Mouse (Mus musculus): ENCODE data around the gene Chpf. TPM values are rescaled to one million over a fixed set of nuclear protein-coding genes. Genes with fewer than 3 reads are reported as not detected.

Gene Chpf
- 20.8 TPM for total RNA-seq (2023)

DNA sequence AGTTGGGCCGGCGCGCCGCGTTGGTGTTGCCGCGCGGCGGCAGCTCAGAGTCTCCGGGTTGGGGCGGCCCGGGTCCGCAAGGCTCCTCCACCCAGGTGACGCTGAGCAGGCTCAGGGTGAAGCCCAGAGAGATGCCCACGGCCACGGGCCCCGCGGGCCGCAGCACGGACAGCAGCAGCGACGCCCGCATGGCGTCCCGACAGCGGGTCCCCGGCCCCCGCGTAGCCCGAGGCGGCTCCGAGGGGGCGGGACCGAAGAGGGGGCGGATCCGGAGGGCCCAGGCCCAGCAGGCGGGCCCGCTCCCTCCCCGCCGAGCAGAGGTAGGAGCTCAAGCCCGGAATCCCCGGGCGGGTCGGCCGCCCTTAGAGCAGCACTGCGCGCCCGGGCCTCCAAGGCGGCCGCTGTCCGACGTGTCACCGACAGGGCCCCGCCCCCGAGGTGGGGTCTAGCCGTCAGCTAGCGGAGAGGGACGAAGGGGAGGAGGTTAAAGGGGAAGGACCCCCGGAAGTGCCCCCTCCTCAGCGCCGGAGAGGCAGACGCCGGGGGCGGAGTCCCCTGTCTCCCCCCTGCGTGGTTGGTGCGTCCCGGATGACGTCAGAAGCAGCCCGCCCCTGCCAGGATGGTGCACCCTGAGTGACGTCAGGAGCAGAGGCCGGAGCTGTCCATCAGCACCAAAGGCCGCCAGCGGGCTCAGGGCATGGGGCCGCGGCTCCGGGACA, at the start of gene Chpf, which contains the start of gene Tmem198:
Gene Chpf, minus strand, starts transcription at position 392 of the 719 bp plus-strand sequence.
Gene Tmem198, plus strand, starts transcription at position 617 of the 719 bp plus-strand sequence.

GRCm38 (mm10) chr1:75521321-75522031, 42.4 kb upstream of the Chpf start, which contains the start of gene Stk11ip:
TSS of gene Stk11ip (plus strand) at chr1:75521529.

DNA sequence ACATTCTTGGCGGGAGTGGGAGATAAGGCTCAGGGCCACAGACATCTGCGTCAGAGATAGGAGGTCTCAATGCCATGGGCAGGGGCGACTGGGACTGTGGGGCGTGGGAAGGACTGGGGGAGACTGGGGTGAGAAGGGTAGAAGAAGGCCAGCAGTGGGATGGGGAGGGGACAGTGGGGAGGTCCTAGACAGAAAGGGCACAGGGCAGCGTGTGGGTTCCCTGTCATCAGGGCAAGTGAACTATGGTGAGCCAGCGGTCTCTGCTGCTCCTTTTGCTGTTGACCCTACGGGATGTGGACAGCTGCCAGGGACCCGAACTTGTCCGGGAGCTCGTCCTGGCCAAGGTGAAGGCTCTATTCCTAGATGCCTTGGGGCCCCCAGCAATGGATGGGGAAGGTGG, 27.9 kb upstream of the Chpf start, which contains the start of gene Inha:
Gene Inha, plus strand, starts transcription at position 72 of the 400 bp plus-strand sequence.

DNA sequence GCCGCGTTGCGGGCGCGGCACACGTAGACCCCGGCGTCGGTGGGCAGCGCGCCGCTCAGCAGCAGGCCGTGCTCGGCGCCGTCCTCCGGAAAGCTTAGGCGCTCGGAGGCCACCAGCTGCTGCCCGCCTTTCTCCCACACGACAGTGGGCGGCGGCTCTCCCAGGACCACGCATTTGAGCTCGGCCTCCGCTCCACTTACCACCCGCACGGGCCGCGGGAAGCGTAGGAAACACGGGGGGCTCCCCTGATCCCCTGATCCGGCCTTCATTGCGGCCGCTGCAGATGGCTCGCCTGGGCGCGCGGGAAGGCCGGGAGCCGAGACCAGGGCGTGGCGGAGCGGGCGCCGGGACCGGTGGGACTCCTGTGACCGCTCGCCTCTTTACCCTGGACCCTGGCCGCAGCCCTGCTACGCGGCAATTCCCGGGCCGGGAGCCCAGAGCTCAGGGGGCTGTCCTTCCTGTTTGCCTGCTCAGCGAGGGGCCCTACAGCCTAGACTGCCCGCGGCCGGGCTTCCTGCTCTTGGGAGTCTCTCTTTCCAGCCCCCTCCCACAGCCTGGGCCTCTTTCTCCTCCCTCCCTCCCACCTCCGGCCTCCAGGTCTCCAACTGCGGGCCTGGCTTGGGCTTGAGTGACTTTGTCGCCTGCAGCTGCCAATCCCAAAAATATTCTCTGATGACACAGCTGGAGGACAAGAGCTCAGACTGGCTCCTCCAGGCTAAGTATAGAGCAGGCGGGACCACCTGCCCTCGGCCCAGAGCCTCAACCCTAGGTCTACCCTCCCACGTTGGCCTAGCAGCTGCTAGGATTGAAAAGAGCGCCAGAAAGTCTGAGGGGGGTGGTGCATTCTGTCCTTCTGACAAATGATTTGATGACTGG, 27.1 kb upstream of the Chpf start, which contains the start of gene Obsl1:
Gene Obsl1, minus strand, starts transcription at position 497 of the 876 bp plus-strand sequence.

GRCm38 (mm10) chr1:75450314-75451005, 28.6 kb downstream of the Chpf start, which contains the start of gene Asic4:
TSS of gene Asic4 (plus strand) at chr1:75450436.

GRCm38 (mm10) chr1:75435475-75436328, 43.4 kb downstream of the Chpf start, which contains the start of gene Gmppa:
TSS of gene Gmppa (plus strand) at chr1:75435930.

Other genes with a start within 250 kb of the Chpf start
- not detected for gene A630095N17Rik, start 247.2 kb downstream of the Chpf start, total RNA-seq (2023)
- gene Dnajb2, start 242.9 kb downstream of the Chpf start, total RNA-seq (2023) = 44.8 TPM
- 0.41 TPM for gene Ptprn, start 214.8 kb downstream of the Chpf start, total RNA-seq (2023)
- gene Resp18, start 200.9 kb downstream of the Chpf start, total RNA-seq (2023) = not detected
- gene Dnpep, start 161.3 kb downstream of the Chpf start, total RNA-seq (2023) = 34.7 TPM
- gene Des, start 119.0 kb downstream of the Chpf start, total RNA-seq (2023) = not detected
- gene Speg, start 104.0 kb downstream of the Chpf start, total RNA-seq (2023) = 0.70 TPM
- gene Gmppa, start 43.4 kb downstream of the Chpf start, total RNA-seq (2023) = 44.5 TPM
- not detected for gene Asic4, start 28.9 kb downstream of the Chpf start, total RNA-seq (2023)
- 5.5 TPM for gene Tmem198, start 225 bp upstream of the Chpf start, total RNA-seq (2023)
- 2.3 TPM for gene Obsl1, start 27.1 kb upstream of the Chpf start, total RNA-seq (2023)
- 0.53 TPM for gene Inha, start 27.8 kb upstream of the Chpf start, total RNA-seq (2023)
- 116 TPM for gene Stk11ip, start 42.2 kb upstream of the Chpf start, total RNA-seq (2023)
- not detected for gene Slc4a3, start 67.0 kb upstream of the Chpf start, total RNA-seq (2023)

Measured in CD4-positive naive resting alpha-beta T cell, adult 76 days (primary cell).